Mouse (Mus musculus): Measurements from ENCODE around the gene Gm7137. TPM values are rescaled to one million over a fixed set of nuclear protein-coding genes. Genes with fewer than 3 reads are reported as not detected.

The Gm7137 gene
- polyA plus RNA-seq, 1 experiment, result not detected

DNA sequence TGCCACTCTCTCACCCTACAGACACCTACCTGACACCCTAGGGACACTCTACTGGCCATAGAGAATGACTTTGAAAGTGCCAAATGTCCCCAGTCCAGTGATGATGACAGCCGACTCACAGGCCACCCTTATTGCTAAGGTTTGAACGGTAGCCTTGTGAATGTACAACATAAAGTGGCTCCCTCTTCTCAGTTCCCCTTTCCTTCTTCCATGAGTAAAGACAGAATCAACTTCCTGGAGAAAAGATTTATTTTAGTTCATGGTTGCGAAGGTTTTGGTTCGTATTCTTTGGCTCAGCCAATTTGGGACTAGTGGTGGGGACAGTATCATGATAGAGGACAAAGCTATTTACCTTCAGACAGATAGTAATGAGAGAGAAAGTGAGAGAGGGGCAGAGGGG lies 49.1 kb downstream of the Gm7137 start:
- H3K4me3 ChIP-seq (ENCODE audit: insufficient read depth, low read length), result no peak overlapping the region
- H3K4me1 ChIP-seq (ENCODE audit: control insufficient read depth, insufficient read depth, low read length), result no peaks in the 10 kb centered on the region
- TF ChIP-seq CTCF (IDR thresholded peaks at IDR 0.05; ENCODE audit: borderline replicate concordance, insufficient read depth, low read length) (no peak), POLR2A (IDR thresholded peaks at IDR 0.05; ENCODE audit: low read depth, low read length) (no peak)
- no peak overlapping the region for H3K27ac ChIP-seq (ENCODE audit: insufficient read depth, low read length)

Other genes starting within 250 kb of the Gm7137 start
- gene Pttg1ip, start 206.5 kb downstream of the Gm7137 start, polyA plus RNA-seq (2011; ENCODE audit: insufficient read length, low read depth, missing spikeins), result 138 and 151 TPM in 2 replicates
- 130 and 167 TPM in 2 replicates for gene Sumo3, start 182.1 kb downstream of the Gm7137 start, polyA plus RNA-seq (2011; ENCODE audit: insufficient read length, low read depth, missing spikeins)
- gene Gm49325, start 182.0 kb downstream of the Gm7137 start, polyA plus RNA-seq (2011; ENCODE audit: insufficient read length, low read depth, missing spikeins), result 31.7 and 53.4 TPM in 2 replicates
- 62.1 and 63.8 TPM in 2 replicates for gene Ube2g2, start 165.9 kb downstream of the Gm7137 start, polyA plus RNA-seq (2011; ENCODE audit: insufficient read length, low read depth, missing spikeins)
- not detected in 2 replicates for gene Tspear, start 101.6 kb downstream of the Gm7137 start, polyA plus RNA-seq (2011; ENCODE audit: insufficient read length, low read depth, missing spikeins)
- gene Gm19402, start 97.4 kb downstream of the Gm7137 start, polyA plus RNA-seq (2011; ENCODE audit: insufficient read length, low read depth, missing spikeins), result not detected in 2 replicates
- not detected in 2 replicates for gene Gm9508, start 91.0 kb downstream of the Gm7137 start, polyA plus RNA-seq (2011; ENCODE audit: insufficient read length, low read depth, missing spikeins)
- gene Gm10272, start 81.6 kb downstream of the Gm7137 start, polyA plus RNA-seq (2011; ENCODE audit: insufficient read length, low read depth, missing spikeins), result not detected in 2 replicates
- not detected in 2 replicates for gene Gm10024, start 76.7 kb downstream of the Gm7137 start, polyA plus RNA-seq (2011; ENCODE audit: insufficient read length, low read depth, missing spikeins)
- not detected in 2 replicates for gene Gm10142, start 72.4 kb downstream of the Gm7137 start, polyA plus RNA-seq (2011; ENCODE audit: insufficient read length, low read depth, missing spikeins)
- gene Krtap12-1, start 67.6 kb downstream of the Gm7137 start, polyA plus RNA-seq (2011; ENCODE audit: insufficient read length, low read depth, missing spikeins), result not detected in 2 replicates
- gene Gm10100, start 61.7 kb downstream of the Gm7137 start, polyA plus RNA-seq (2011; ENCODE audit: insufficient read length, low read depth, missing spikeins), result not detected in 2 replicates
- gene Gm18596, start 45.6 kb downstream of the Gm7137 start, polyA plus RNA-seq (2011; ENCODE audit: insufficient read length, low read depth, missing spikeins), result not detected in 2 replicates
- not detected in 2 replicates for gene Gm9736, start 36.8 kb downstream of the Gm7137 start, polyA plus RNA-seq (2011; ENCODE audit: insufficient read length, low read depth, missing spikeins)
- gene Gm3233, start 28.5 kb downstream of the Gm7137 start, polyA plus RNA-seq (2011; ENCODE audit: insufficient read length, low read depth, missing spikeins), result not detected in 2 replicates
- gene Gm3238, start 16.9 kb downstream of the Gm7137 start, polyA plus RNA-seq (2011; ENCODE audit: insufficient read length, low read depth, missing spikeins), result not detected in 2 replicates
- gene Gm7138, start 11.3 kb downstream of the Gm7137 start, polyA plus RNA-seq (2011; ENCODE audit: insufficient read length, low read depth, missing spikeins), result not detected in 2 replicates
- gene Gm3250, start 5.7 kb downstream of the Gm7137 start, polyA plus RNA-seq (2011; ENCODE audit: insufficient read length, low read depth, missing spikeins), result not detected in 2 replicates
- not detected in 2 replicates for gene Gm9639, start 6.9 kb upstream of the Gm7137 start, polyA plus RNA-seq (2011; ENCODE audit: insufficient read length, low read depth, missing spikeins)
- not detected in 2 replicates for gene Gm19668, start 10.9 kb upstream of the Gm7137 start, polyA plus RNA-seq (2011; ENCODE audit: insufficient read length, low read depth, missing spikeins)
- gene Gm9507, start 23.6 kb upstream of the Gm7137 start, polyA plus RNA-seq (2011; ENCODE audit: insufficient read length, low read depth, missing spikeins), result not detected in 2 replicates
- not detected in 2 replicates for gene Gm2696, start 26.5 kb upstream of the Gm7137 start, polyA plus RNA-seq (2011; ENCODE audit: insufficient read length, low read depth, missing spikeins)
- not detected in 2 replicates for gene Krtap10-4, start 38.9 kb upstream of the Gm7137 start, polyA plus RNA-seq (2011; ENCODE audit: insufficient read length, low read depth, missing spikeins)
- gene Krtap10-10, start 47.7 kb upstream of the Gm7137 start, polyA plus RNA-seq (2011; ENCODE audit: insufficient read length, low read depth, missing spikeins), result not detected in 2 replicates
- gene Gm36176, start 58.6 kb upstream of the Gm7137 start, polyA plus RNA-seq (2011; ENCODE audit: insufficient read length, low read depth, missing spikeins), result not detected in 2 replicates
- not detected in 2 replicates for gene Gm10318, start 64.7 kb upstream of the Gm7137 start, polyA plus RNA-seq (2011; ENCODE audit: insufficient read length, low read depth, missing spikeins)
- not detected in 2 replicates for gene Gm3285, start 73.8 kb upstream of the Gm7137 start, polyA plus RNA-seq (2011; ENCODE audit: insufficient read length, low read depth, missing spikeins)
- 1.8 and 1.9 TPM in 2 replicates for gene Lrrc3, start 114.3 kb upstream of the Gm7137 start, polyA plus RNA-seq (2011; ENCODE audit: insufficient read length, low read depth, missing spikeins)
- not detected in 2 replicates for gene Trpm2, start 182.4 kb upstream of the Gm7137 start, polyA plus RNA-seq (2011; ENCODE audit: insufficient read length, low read depth, missing spikeins)
- gene 1810043G02Rik, start 190.3 kb upstream of the Gm7137 start, polyA plus RNA-seq (2011; ENCODE audit: insufficient read length, low read depth, missing spikeins), result 10.5 and 11.9 TPM in 2 replicates
- 46.8 and 59.8 TPM in 2 replicates for gene Pfkl, start 221.9 kb upstream of the Gm7137 start, polyA plus RNA-seq (2011; ENCODE audit: insufficient read length, low read depth, missing spikeins)